Mouse (Mus musculus) kidney, postnatal 4 days (tissue): Measurements from ENCODE around the gene Rmi2.

Experiments used
- DNase-seq, 2 experiments: peaks; one replicate each; pipeline ENCODE4 v3.0.0; 2021; ENCODE audit warnings: mixed read lengths in 2 of 2

The Rmi2 gene

DNA sequence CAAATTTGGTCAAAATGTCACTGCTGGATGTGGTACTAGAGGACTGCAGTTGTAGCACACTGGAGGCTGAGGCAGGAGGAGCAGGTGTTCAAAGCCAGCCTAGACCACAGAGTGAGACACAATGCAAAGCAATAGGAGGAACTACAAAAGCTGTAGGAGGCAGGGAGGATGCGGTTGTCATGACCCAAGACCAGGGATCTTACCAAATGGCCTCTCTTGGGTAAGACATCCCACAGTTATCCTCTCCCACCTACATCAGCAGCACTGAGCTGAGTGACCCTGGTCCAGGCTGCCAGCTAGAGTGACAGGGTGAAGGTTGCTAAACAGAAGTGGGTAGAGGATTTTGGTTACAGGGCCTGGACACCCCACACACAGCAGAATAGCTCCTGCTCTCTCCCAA is 92.2 kb downstream of the Rmi2 start:
- DNase-seq = no peak

DNA sequence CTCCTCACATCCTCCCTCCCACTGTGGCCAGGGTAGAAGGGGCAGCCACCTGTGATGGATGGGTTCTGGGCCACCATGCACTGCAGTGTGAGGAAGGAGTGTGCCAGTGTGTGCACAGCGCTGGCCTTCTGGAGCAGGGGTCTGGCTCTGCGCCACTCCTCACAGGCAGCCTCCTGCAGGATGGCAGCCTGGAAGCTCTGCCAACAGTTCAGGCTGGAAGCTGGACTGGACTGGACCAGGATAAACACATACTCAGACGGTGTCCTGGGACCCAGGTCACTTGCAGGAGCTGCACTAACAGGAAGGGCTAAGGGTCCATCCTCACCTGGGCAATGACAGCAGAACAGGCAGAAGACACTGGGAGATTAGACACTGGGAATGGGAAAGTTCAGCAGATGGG is 98.5 kb downstream of the Rmi2 start:
- no peak for DNase-seq

DNA sequence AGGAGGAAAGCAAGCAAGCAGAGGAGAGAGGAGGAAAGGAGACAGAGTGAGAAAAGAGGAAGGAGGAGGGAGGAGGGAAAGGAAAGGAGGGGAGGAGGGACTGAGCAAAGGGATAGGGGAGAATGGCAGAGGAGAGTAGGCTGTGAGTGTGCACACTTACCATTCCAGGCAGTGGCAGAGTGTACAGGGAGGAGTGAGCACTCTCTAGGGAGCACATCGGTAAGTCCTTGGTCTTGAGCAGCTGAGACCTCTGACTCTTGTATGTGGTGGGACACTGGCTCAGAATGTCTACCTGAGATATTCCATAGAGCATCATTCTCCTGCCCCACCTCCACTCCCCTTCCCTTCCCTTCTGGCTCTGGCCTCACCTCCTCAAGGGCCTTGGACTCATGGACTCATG is 99.2 kb downstream of the Rmi2 start:
- no peak for DNase-seq

DNA sequence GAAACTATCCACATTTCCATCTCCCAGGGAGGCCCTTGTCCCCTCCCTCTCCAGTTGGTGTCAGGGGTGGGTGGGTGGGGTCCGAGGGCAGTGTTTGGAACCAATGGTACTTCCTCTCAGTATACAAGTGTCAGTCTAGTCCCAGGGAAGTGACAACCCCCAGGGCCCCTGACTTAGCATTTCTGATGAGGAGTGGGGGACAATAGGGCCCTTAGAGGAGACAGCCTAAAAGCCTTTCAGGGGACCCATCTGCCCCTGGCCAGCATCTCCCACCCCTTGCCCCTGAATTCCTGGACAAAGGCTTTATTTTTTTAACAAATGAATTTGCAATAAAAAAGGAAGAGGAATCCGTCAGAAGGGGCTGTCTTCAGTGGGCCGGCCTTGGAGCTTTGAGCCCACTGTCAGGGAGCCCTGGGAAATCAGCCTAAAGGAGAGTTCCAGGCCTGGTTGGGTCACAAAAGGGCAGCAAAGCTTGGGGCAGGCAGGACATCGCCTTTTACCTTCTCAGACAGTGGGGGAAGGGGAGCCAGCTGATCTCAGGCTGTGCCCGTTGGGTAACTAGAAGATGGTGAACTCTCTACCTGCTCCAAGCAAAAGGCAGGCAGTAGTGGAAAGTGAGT is 102.0 kb downstream of the Rmi2 start:
- DNase-seq = no peak

DNA sequence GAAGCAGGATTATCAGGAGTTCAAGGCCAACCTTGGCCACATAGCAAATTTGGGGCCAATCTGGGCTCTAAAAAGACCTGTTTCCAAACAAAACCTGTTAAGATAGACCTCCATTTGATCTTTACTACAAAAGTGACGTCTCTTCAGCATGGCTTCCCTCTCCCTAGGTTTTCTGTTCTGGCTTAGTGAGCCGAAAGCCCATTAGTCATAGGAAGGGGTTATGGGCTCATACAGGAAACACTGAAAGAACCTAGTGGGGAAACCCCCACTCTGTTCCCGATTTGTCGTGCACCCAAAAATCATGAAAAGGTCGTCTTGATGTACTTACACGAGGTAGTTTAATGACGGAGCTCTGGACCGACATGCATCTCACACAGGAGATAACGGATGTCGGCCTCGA is 102.6 kb downstream of the Rmi2 start:
- no peak for DNase-seq

DNA sequence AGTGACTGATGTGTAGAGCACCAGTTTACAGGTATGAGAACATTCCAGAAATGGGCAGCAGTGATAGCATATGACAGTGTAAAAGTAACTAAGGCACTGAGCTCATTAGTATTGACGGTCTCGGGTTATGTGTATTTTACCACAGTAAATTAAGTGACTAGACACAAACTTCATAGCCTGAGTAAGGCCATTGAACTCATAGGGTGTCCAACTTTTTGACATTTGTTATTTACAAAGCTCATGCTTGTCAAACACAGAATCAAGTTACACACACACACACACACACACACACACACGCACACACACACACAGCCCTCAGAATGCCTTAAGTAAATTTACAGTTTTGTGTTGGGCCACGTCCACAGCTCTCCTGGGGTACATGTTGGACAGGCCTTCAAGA is 105.1 kb downstream of the Rmi2 start:
- DNase-seq = no peak

DNA sequence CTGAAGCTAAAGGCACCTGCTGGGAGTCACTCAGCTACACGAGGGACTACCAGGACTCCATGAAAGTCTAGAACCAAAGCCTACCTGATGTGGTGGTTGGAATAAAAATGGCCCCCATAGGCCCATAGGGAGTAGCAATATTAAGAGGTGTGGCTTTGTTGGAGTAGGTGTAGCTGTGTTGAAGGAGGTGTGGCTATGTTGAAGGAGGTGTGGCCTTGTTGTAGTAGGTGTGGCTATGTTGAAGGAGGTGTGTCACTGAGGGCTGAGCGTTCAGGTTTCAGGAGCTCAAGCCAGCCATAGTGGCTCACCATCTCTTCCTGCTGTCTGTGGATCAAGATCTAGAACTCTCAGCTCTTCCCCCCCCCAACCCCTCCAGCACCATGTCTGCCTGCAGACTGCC is 105.8 kb downstream of the Rmi2 start:
- no peak for DNase-seq
